In the genomic region with DNA sequence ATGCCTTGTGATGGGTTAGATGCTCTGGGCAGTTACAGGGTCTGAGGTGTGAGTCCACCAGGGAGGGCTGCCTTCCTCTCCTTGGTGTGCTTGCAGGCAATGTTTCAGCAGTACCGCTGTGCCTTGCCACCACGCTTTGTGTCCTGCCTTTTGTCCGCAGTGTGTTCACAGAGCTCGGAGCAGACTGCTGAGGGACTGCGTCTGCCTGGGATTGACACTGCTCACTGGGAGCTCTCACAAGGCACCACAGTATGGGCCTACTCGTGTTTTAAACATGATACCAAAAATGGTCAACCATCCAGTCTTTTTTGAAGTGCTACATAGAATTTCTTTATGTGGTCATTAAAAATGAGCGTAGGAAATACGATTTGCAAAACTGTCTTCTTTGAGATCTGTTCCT, we compare ENCODE assay signal across 25 mouse cellular contexts. TPM values are rescaled to one million over a fixed set of nuclear protein-coding genes. Genes with fewer than 3 reads are reported as not detected.
"Had no signal": no experiment of that assay in that cellular context is flagged by ENCODE, and none has a peak within 500 bp of the region (broad histone marks: within the 10 kb centered on the region; RNA-seq: fewer than 3 reads in every experiment).

No protein-coding gene starts in this region.

- H3K27me3 ChIP-seq: midbrain, embryonic 12.5 days; neural tube, embryonic 13.5 days; neural tube, embryonic 15.5 days had no signal

- ATAC-seq: midbrain, embryonic 16.5 days had no signal

- DNase-seq: lung, adult 18-20 months; lung, embryonic 14.5 days; lung, postnatal 14 days; lung, postnatal 4 days; midbrain, embryonic 14.5 days; retina, postnatal 1 day; right cerebral cortex, adult 18-20 months; right cerebral cortex, postnatal 25 days; right cerebral cortex, postnatal 4 days; spleen, adult 18-20 months; thymus, adult 18-20 months; thymus, postnatal 14 days; thymus, postnatal 36 days had no signal

- H3K4me1 ChIP-seq: midbrain, embryonic 10.5 days; midbrain, embryonic 12.5 days; neural tube, embryonic 13.5 days; neural tube, embryonic 15.5 days had no signal

- H3K9me3 ChIP-seq: midbrain, embryonic 10.5 days; midbrain, embryonic 12.5 days; neural tube, embryonic 13.5 days; neural tube, embryonic 15.5 days had no signal

- H3K27ac ChIP-seq: midbrain, embryonic 10.5 days; midbrain, embryonic 12.5 days; neural tube, embryonic 13.5 days; neural tube, embryonic 15.5 days had no signal

- H3K36me3 ChIP-seq: midbrain, embryonic 10.5 days; midbrain, embryonic 12.5 days; neural tube, embryonic 13.5 days; neural tube, embryonic 15.5 days had no signal

- H3K4me2 ChIP-seq: lung, embryonic 14.5 days; midbrain, embryonic 12.5 days; neural tube, embryonic 13.5 days; neural tube, embryonic 15.5 days had no signal

- H3K9ac ChIP-seq: lung, embryonic 14.5 days; midbrain, embryonic 12.5 days; neural tube, embryonic 13.5 days; neural tube, embryonic 15.5 days had no signal

- H3K4me3 ChIP-seq: midbrain, embryonic 10.5 days; midbrain, embryonic 12.5 days; myocyte; neural tube, embryonic 13.5 days; neural tube, embryonic 15.5 days had no signal

RNA-seq across cellular contexts. Expression of a gene that starts 12.3 kb away (rescaled TPM):
- total RNA-seq: megakaryocyte, adult 5-6 weeks; megakaryocyte-erythroid progenitor cell, adult 5-6 weeks had no signal
- polyA plus RNA-seq: lung, embryonic 14.5 days; lung, embryonic 16.5 days; midbrain, embryonic 10.5 days; midbrain, embryonic 12.5 days; midbrain, embryonic 14.5 days; neural tube, embryonic 11.5 days; neural tube, embryonic 13.5 days; neural tube, embryonic 15.5 days; stomach, embryonic 14.5 days; thymus, postnatal 0 days had no signal
